Mouse (Mus musculus) megakaryocyte progenitor cell, adult 5-6 weeks (primary cell): ENCODE results near the gene Krt16. TPM values are rescaled to one million over a fixed set of nuclear protein-coding genes. Genes with fewer than 3 reads are reported as not detected.
A peak's percentile ranks its signal among the peaks of the same experiment; 100 is the strongest.

ENCODE experiments used
- ATAC-seq: replicated peaks from 2 replicates; pipeline ENCODE4 v1.8.0; 2016; ENCODE audit warnings: mild to moderate bottlenecking, moderate TSS enrichment, inconsistent platforms; ENCODE audit not compliant: poor library complexity
- total RNA-seq, 2 experiments: library from RNA; stranded (forward) in 1 of 2; stranded (reverse) in 1 of 2; fragments of 157-497, 149-512 nt in 1 of 2; fragments of 200-1000 nt in 1 of 2; gene quantifications; 2 replicates each; pipeline versions ENCODE4 v1.2.3 to v1.2.4; 2015 to 2017

The Krt16 gene
- total RNA-seq (2015): not detected in 2 replicates
- not detected in 2 replicates for total RNA-seq (2017)

GRCm38 (mm10) chr11:100248852-100249465, at the start of gene Krt16:
Krt16 (minus strand) TSS chr11:100248902.
- ATAC-seq: no peak

- peak; percentile 29 for ATAC-seq
These were observed 49.1 kb upstream of the Krt16 start for GRCm38 (mm10) chr11:100297801-100298200.

GRCm38 (mm10) chr11:100295308-100295707, 46.6 kb upstream of the Krt16 start:
- peak; percentile 91 for ATAC-seq

- no peak for ATAC-seq
These were observed 44.2 kb upstream of the Krt16 start for GRCm38 (mm10) chr11:100292884-100293283.

- ATAC-seq: no peak
These were observed 41.5 kb upstream of the Krt16 start for GRCm38 (mm10) chr11:100290235-100290634.

GRCm38 (mm10) chr11:100288942-100289341, 40.2 kb upstream of the Krt16 start:
- no peak for ATAC-seq

- no peak for ATAC-seq
These were observed 38.3 kb upstream of the Krt16 start for GRCm38 (mm10) chr11:100287024-100287423.

- ATAC-seq: no peak
These were observed 36.3 kb upstream of the Krt16 start for GRCm38 (mm10) chr11:100284988-100285387.

- peak; percentile 87 for ATAC-seq
These were observed 33.8 kb upstream of the Krt16 start for GRCm38 (mm10) chr11:100282549-100282948.

- peak; percentile 86 for ATAC-seq
These were observed 33.2 kb upstream of the Krt16 start for GRCm38 (mm10) chr11:100281596-100282544.

- no peak for ATAC-seq
These were observed 30.1 kb upstream of the Krt16 start for GRCm38 (mm10) chr11:100278759-100279158.

- no peak for ATAC-seq
These were observed 29.2 kb upstream of the Krt16 start for GRCm38 (mm10) chr11:100277726-100278480.

- no peak for ATAC-seq
These were observed 26.8 kb upstream of the Krt16 start for GRCm38 (mm10) chr11:100275466-100275865.

GRCm38 (mm10) chr11:100274719-100275118, 26.0 kb upstream of the Krt16 start:
- ATAC-seq: no peak

GRCm38 (mm10) chr11:100271878-100272277, 23.2 kb upstream of the Krt16 start:
- no peak for ATAC-seq

- ATAC-seq: no peak
These were observed 21.2 kb upstream of the Krt16 start, which contains the start of gene Krt42 for GRCm38 (mm10) chr11:100269821-100270332. Krt42 (minus strand) TSS chr11:100269871.

GRCm38 (mm10) chr11:100262058-100262980, 13.6 kb upstream of the Krt16 start:
- no peak for ATAC-seq

GRCm38 (mm10) chr11:100261235-100261605, 12.5 kb upstream of the Krt16 start:
- ATAC-seq: no peak

- no peak for ATAC-seq
These were observed 12.0 kb upstream of the Krt16 start, which contains the start of gene Krt17 for GRCm38 (mm10) chr11:100260514-100261234. Krt17 (minus strand) TSS chr11:100261029.
